Comparison of ENCODE assay signal across 19 mouse cellular contexts in the genomic region with DNA sequence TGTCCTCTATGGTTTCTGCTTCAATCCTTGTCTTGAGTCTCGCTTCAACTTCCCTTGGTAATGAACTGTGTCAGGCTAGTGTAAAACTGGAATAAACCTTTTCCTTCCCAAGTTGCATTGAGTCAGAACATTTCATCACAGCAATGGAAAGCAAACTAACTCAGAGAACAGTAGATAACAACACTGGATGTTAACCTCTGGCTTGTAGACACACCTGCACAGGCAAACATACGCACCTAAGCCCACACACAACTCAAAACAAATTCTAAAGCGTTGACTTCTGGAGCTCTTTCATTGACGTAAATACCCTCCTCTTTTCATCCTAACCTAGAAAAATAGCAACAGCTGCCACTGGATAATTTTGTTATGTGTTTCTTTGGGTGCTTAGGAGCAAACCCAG.
A peak's percentile ranks its signal among the peaks of the same experiment; 100 is the strongest.
DNase-seq lines count a peak whose midpoint lies in the region; ATAC-seq and TF ChIP-seq lines count a peak whose summit lies in the region.
"Had no signal": no experiment of that assay in that cellular context is flagged by ENCODE, and none has a peak within 500 bp of the region (broad histone marks: within the 10 kb centered on the region; RNA-seq: fewer than 3 reads in every experiment).

No protein-coding gene starts in this region.

- H3K9ac ChIP-seq in liver, postnatal 0 days (replicated peaks) = no peak overlapping the region
- no peak overlapping the region for H3K9ac ChIP-seq in stomach, postnatal 0 days (ENCODE audit: low read length)

- no peak for DNase-seq in liver, postnatal 0 days
- DNase-seq in liver = no peak
- no peak for DNase-seq in stomach, postnatal 0 days (ENCODE audit: low spot score)
- DNase-seq in yolk sac, embryonic 10.5 days (ENCODE audit: low spot score) = no peak
- DNase-seq: adrenal gland, adult 2 months; adrenal gland, adult 8-10 months; adrenal gland, postnatal 10 days; adrenal gland, postnatal 14 days; adrenal gland, postnatal 25 days; adrenal gland, postnatal 36 days; B cell, adult 2 months; cerebellum, adult 11 months; cerebellum, adult 11-12 months; cerebellum, adult 18-20 months had no signal

- H3K4me1 ChIP-seq in liver, postnatal 0 days (ENCODE audit: insufficient read depth) = no peaks in the 10 kb centered on the region
- H3K4me1 ChIP-seq in stomach, postnatal 0 days (replicated peaks; ENCODE audit: control insufficient read depth, insufficient read depth) = no peaks in the 10 kb centered on the region

- H3K9me3 ChIP-seq in liver, postnatal 0 days (ENCODE audit: low read length) = no peaks in the 10 kb centered on the region
- no peaks in the 10 kb centered on the region for H3K9me3 ChIP-seq in stomach, postnatal 0 days (ENCODE audit: control insufficient read depth, low read length)

- WGBS in liver, postnatal 0 days (ENCODE audit: insufficient replicate concordance) = 62% methylated on average over 4 of the region's 4 CpGs
- 82% methylated on average over 4 of the region's 4 CpGs for WGBS in stomach, postnatal 0 days

- H3K4me3 ChIP-seq in liver, postnatal 0 days (ENCODE audit: low read depth, low read length) = no peak overlapping the region
- no peak overlapping the region for H3K4me3 ChIP-seq in stomach, postnatal 0 days (ENCODE audit: low read depth, low read length)

- no peak for TF ChIP-seq CTCF in liver, postnatal 0 days (IDR thresholded peaks at IDR 0.05; ENCODE audit: low read depth)
- no peak for TF ChIP-seq CTCF in stomach, postnatal 0 days (IDR thresholded peaks at IDR 0.05; ENCODE audit: low read depth)

- no peak overlapping the region for H3K4me2 ChIP-seq in liver, postnatal 0 days (ENCODE audit: low read depth, low read length)
- H3K4me2 ChIP-seq in stomach, postnatal 0 days (replicated peaks; ENCODE audit: low read depth) = no peak overlapping the region

- TF ChIP-seq EP300 in liver, postnatal 0 days (IDR thresholded peaks at IDR 0.05; ENCODE audit: low read depth) = no peak
- no peak for TF ChIP-seq EP300 in stomach, postnatal 0 days (optimal IDR thresholded peaks at IDR 0.05)

- H3K36me3 ChIP-seq in liver, postnatal 0 days (replicated peaks; ENCODE audit: insufficient read depth, low read length) = no peaks in the 10 kb centered on the region
- H3K36me3 ChIP-seq in stomach, postnatal 0 days (ENCODE audit: control insufficient read depth, insufficient read depth, low read length) = no peaks in the 10 kb centered on the region
- H3K36me3 ChIP-seq: G1E had no signal

- peak; percentile 70 for ATAC-seq in liver, postnatal 0 days
- peak; percentile 70; the same call in 1 of the 2 replicates for ATAC-seq in stomach, postnatal 0 days (ENCODE audit: low FRiP score, low TSS enrichment)
- ATAC-seq: activated CD4-positive, CD25-positive, alpha-beta regulatory T cell, adult 4 months; CD4-positive, CD25-positive, alpha-beta regulatory T cell, adult 4 months; Patski had no signal

- H3K27ac ChIP-seq in liver, postnatal 0 days (ENCODE audit: low read depth) = no peak overlapping the region
- no peak overlapping the region for H3K27ac ChIP-seq in stomach, postnatal 0 days (replicated peaks)

- no peaks in the 10 kb centered on the region for H3K27me3 ChIP-seq in liver, postnatal 0 days (ENCODE audit: insufficient read depth, low read length)
- H3K27me3 ChIP-seq in stomach, postnatal 0 days (ENCODE audit: control insufficient read depth, insufficient read depth, low read length) = no peaks in the 10 kb centered on the region
- H3K27me3 ChIP-seq: CH12.LX had no signal
